Mouse (Mus musculus) midbrain, embryonic 13.5 days (tissue): ENCODE measurements around the gene Cd276. TPM values are rescaled to one million over a fixed set of nuclear protein-coding genes. Genes with fewer than 3 reads are reported as not detected.
"Not testable (repeated sequence)": the region's sequence is repeated elsewhere in the genome, so short reads cannot be mapped to it uniquely, and the experiment has no call there.

ENCODE experiments used
- ATAC-seq: fragments of 200-750 bp; cut with Nextera tagmentation; 2 replicates; pipeline ENCODE4 v1.8.0; 2017; ENCODE audit warnings: mild to moderate bottlenecking, moderate TSS enrichment, moderate library complexity
- H3K27ac ChIP-seq: fragments of 300-500 bp; sonication (generic); 2 replicates; pipeline ENCODE4 v1.5.1; 2015; ENCODE audit warnings: inconsistent platforms, mild to moderate bottlenecking, moderate library complexity
- H3K27me3 ChIP-seq: fragments of 300-500 bp; sonication (generic); 2 replicates; pipeline ENCODE4 v1.6.1; 2015; ENCODE audit warnings: mild to moderate bottlenecking, inconsistent platforms
- H3K36me3 ChIP-seq: fragments of 300-500 bp; sonication (generic); 2 replicates; pipeline ENCODE4 v1.6.1; 2015; ENCODE audit warnings: mild to moderate bottlenecking, inconsistent platforms
- H3K4me1 ChIP-seq: fragments of 300-500 bp; sonication (generic); replicated peaks from 2 replicates; pipeline ENCODE4 v1.6.1; 2015; ENCODE audit warnings: inconsistent platforms
- H3K4me2 ChIP-seq: fragments of 300-500 bp; sonication (generic); replicated peaks from 2 replicates; pipeline ENCODE4 v1.6.1; 2015; ENCODE audit warnings: moderate library complexity, mild to moderate bottlenecking, inconsistent platforms
- H3K4me3 ChIP-seq: fragments of 300-500 bp; sonication (generic); replicated peaks from 2 replicates; pipeline ENCODE4 v1.5.1; 2015; ENCODE audit warnings: mild to moderate bottlenecking, inconsistent platforms
- H3K9ac ChIP-seq: fragments of 300-500 bp; sonication (generic); replicated peaks from 2 replicates; pipeline ENCODE4 v1.6.1; 2015; ENCODE audit warnings: mild to moderate bottlenecking, inconsistent platforms
- H3K9me3 ChIP-seq: fragments of 300-500 bp; sonication (generic); 2 replicates; pipeline ENCODE4 v1.6.1; 2016; ENCODE audit warnings: mild to moderate bottlenecking, inconsistent platforms
- whole genome bisulfite sequencing: fragments of 180-500 bp; shearing (Covaris S2); methylation state at CpG from one replicate; pipeline ENCODE4 v1.1.7; 2015; 5-methylcytosine and 5-hydroxymethylcytosine counted together
- polyA plus RNA-seq: library from polyadenylated mRNA; unstranded; fragments of >200 nt; fragmentation: Nextera tagmentation; extraction: Ambion mirVana; gene quantifications from 2 replicates; pipeline ENCODE4 v1.2.1, GENCODE M21; 2015

The Cd276 gene
- 31.3 and 33.9 TPM in 2 replicates for polyA plus RNA-seq

GRCm38 (mm10) chr9:58554908-58555684 is at the start of gene Cd276:
Gene Cd276 (minus strand): TSS chr9:58555437.
- Histone ChIP-seq H3K4me3 (peak within 1 kb of the TSS; percentile 88), H3K4me2 (peak within 1 kb of the TSS; percentile 89), H3K9ac (peak within 1 kb of the TSS; percentile 95), H3K27ac (peak within 1 kb of the TSS; percentile 98), H3K36me3 (no peaks in the 10 kb centered on the region), H3K4me1 (peaks cover 38% of the 10 kb centered on the region), H3K27me3 (no peaks in the 10 kb centered on the region), H3K9me3 (no peaks in the 10 kb centered on the region)
- under 1% methylated on average over 66 of the region's 68 CpGs for WGBS
- peak; percentile 83 for ATAC-seq

- no peaks in the 10 kb centered on the region for H3K4me1 ChIP-seq
- 93% methylated on average over 1 of the region's 1 CpGs for WGBS
- no peaks in the 10 kb centered on the region for H3K27me3 ChIP-seq
- no peak overlapping the region for H3K9ac ChIP-seq
- H3K36me3 ChIP-seq: no peaks in the 10 kb centered on the region
- no peak overlapping the region for H3K27ac ChIP-seq
- ATAC-seq: no peak
- no peaks in the 10 kb centered on the region for H3K9me3 ChIP-seq
- no peak overlapping the region for H3K4me2 ChIP-seq
- no peak overlapping the region for H3K4me3 ChIP-seq
These were observed 40.1 kb upstream of the Cd276 start for GRCm38 (mm10) chr9:58595313-58595712.

GRCm38 (mm10) chr9:58588657-58589056 is 33.4 kb upstream of the Cd276 start:
- Histone ChIP-seq H3K36me3 (no peaks in the 10 kb centered on the region), H3K4me1 (peaks cover 11% of the 10 kb centered on the region), H3K9ac (no peak overlapping the region), H3K27ac (no peak overlapping the region), H3K27me3 (no peaks in the 10 kb centered on the region), H3K4me3 (no peak overlapping the region), H3K9me3 (no peaks in the 10 kb centered on the region), H3K4me2 (no peak overlapping the region)
- WGBS: 93% methylated on average over 4 of the region's 4 CpGs
- ATAC-seq: no peak

GRCm38 (mm10) chr9:58584323-58584722 is 29.1 kb upstream of the Cd276 start:
- H3K36me3 ChIP-seq: no peaks in the 10 kb centered on the region
- no peak for ATAC-seq
- no peak overlapping the region for H3K4me2 ChIP-seq
- no peak overlapping the region for H3K9ac ChIP-seq
- no peak overlapping the region for H3K4me3 ChIP-seq
- H3K4me1 ChIP-seq: peaks cover 21% of the 10 kb centered on the region
- H3K9me3 ChIP-seq: no peaks in the 10 kb centered on the region
- no peak overlapping the region for H3K27ac ChIP-seq
- H3K27me3 ChIP-seq: no peaks in the 10 kb centered on the region
- WGBS: 84% methylated on average over 1 of the region's 1 CpGs

- Histone ChIP-seq H3K27me3 (no peaks in the 10 kb centered on the region), H3K27ac (peak overlapping the region; percentile 99), H3K4me2 (peak overlapping the region; percentile 80), H3K9me3 (no peaks in the 10 kb centered on the region), H3K9ac (peak overlapping the region; percentile 98), H3K4me1 (peaks cover 21% of the 10 kb centered on the region), H3K4me3 (peak overlapping the region; percentile 91), H3K36me3 (no peaks in the 10 kb centered on the region)
- ATAC-seq: no peak
- WGBS: 1% methylated on average over 8 of the region's 8 CpGs
These were observed 28.0 kb upstream of the Cd276 start for GRCm38 (mm10) chr9:58583267-58583641.

GRCm38 (mm10) chr9:58582581-58583266 is 27.5 kb upstream of the Cd276 start:
- WGBS: under 1% methylated on average over 42 of the region's 42 CpGs
- no peak; the same call in 1 of the 2 replicates for ATAC-seq

GRCm38 (mm10) chr9:58581958-58582540 is 26.8 kb upstream of the Cd276 start, which contains the start of gene Nptn:
Gene Nptn (plus strand): TSS chr9:58582240.
- Histone ChIP-seq H3K27me3 (no peaks in the 10 kb centered on the region), H3K9ac (peak within 1 kb of the TSS; percentile 98), H3K4me3 (peak within 1 kb of the TSS; percentile 91), H3K27ac (peak within 1 kb of the TSS; percentile 99), H3K4me2 (peak within 1 kb of the TSS; percentile 80), H3K9me3 (no peaks in the 10 kb centered on the region), H3K4me1 (peaks cover 21% of the 10 kb centered on the region), H3K36me3 (no peaks in the 10 kb centered on the region)
- ATAC-seq: peak; percentile 99
- under 1% methylated on average over 37 of the region's 56 CpGs for WGBS

More at GRCm38 (mm10) chr9:58582581-58583266, 27.5 kb upstream of the Cd276 start:
- no peaks in the 10 kb centered on the region for H3K36me3 ChIP-seq
- peak overlapping the region; percentile 99 for H3K27ac ChIP-seq
- H3K9ac ChIP-seq: peak overlapping the region; percentile 98
- H3K4me1 ChIP-seq: peaks cover 21% of the 10 kb centered on the region
- H3K4me3 ChIP-seq: peak overlapping the region; percentile 91
- peak overlapping the region; percentile 80 for H3K4me2 ChIP-seq
- H3K27me3 ChIP-seq: no peaks in the 10 kb centered on the region
- H3K9me3 ChIP-seq: no peaks in the 10 kb centered on the region

GRCm38 (mm10) chr9:58581283-58581930 is 26.2 kb upstream of the Cd276 start:
- Histone ChIP-seq H3K4me3 (peak overlapping the region; percentile 91), H3K9me3 (no peaks in the 10 kb centered on the region), H3K27ac (peak overlapping the region; percentile 78), H3K4me2 (peak overlapping the region; percentile 61), H3K9ac (peak overlapping the region; percentile 63), H3K27me3 (no peaks in the 10 kb centered on the region), H3K4me1 (peaks cover 21% of the 10 kb centered on the region), H3K36me3 (no peaks in the 10 kb centered on the region)
- ATAC-seq: no peak
- WGBS: 36% methylated on average over 8 of the region's 8 CpGs

GRCm38 (mm10) chr9:58580453-58581195 is 25.4 kb upstream of the Cd276 start:
- not testable (repeated sequence) for H3K9me3 ChIP-seq, H3K4me3 ChIP-seq, H3K9ac ChIP-seq, H3K27ac ChIP-seq, H3K36me3 ChIP-seq, H3K4me2 ChIP-seq, ATAC-seq, H3K27me3 ChIP-seq
- WGBS: 82% methylated on average over 10 of the region's 10 CpGs
- H3K4me1 ChIP-seq: peaks cover 21% of the 10 kb centered on the region

GRCm38 (mm10) chr9:58578669-58579068 is 23.4 kb upstream of the Cd276 start:
- Histone ChIP-seq H3K4me1 (peaks cover 10% of the 10 kb centered on the region), H3K27ac (no peak overlapping the region), H3K9ac (no peak overlapping the region), H3K36me3 (no peaks in the 10 kb centered on the region), H3K4me2 (no peak overlapping the region), H3K4me3 (no peak overlapping the region), H3K9me3 (no peaks in the 10 kb centered on the region), H3K27me3 (no peaks in the 10 kb centered on the region)
- ATAC-seq: no peak
- WGBS: 20% methylated on average over 3 of the region's 3 CpGs

GRCm38 (mm10) chr9:58571001-58571400 is 15.8 kb upstream of the Cd276 start:
- no peak for ATAC-seq
- H3K4me2 ChIP-seq: no peak overlapping the region
- WGBS: 97% methylated on average over 1 of the region's 1 CpGs
- H3K4me1 ChIP-seq: no peaks in the 10 kb centered on the region
- H3K27ac ChIP-seq: no peak overlapping the region
- H3K4me3 ChIP-seq: no peak overlapping the region
- no peaks in the 10 kb centered on the region for H3K36me3 ChIP-seq
- no peak overlapping the region for H3K9ac ChIP-seq
- H3K9me3 ChIP-seq: no peaks in the 10 kb centered on the region
- H3K27me3 ChIP-seq: no peaks in the 10 kb centered on the region
